Mouse (Mus musculus) hindbrain, embryonic 12.5 days (tissue): ENCODE measurements at regions not wholly inside any gene's neighbourhood (a gene's known extent, or its start where the extent isn't known, plus 50 kb on each side); places are given as distances from the start of the nearest gene placed in this dataset.
A peak's percentile ranks its signal among the peaks of the same experiment; 100 is the strongest.

Experiments
- ATAC-seq: fragments of 200-750 bp; cut with Nextera tagmentation; 2 replicates; pipeline ENCODE4 v1.8.0; 2017; ENCODE audit warnings: moderate TSS enrichment; ENCODE audit not compliant: low FRiP score
- H3K27ac ChIP-seq: fragments of 300-500 bp; sonication (generic); 2 replicates; pipeline ENCODE4 v1.5.1; 2016; ENCODE audit warnings: mild to moderate bottlenecking
- H3K27me3 ChIP-seq: fragments of 300-500 bp; sonication (generic); 2 replicates; pipeline ENCODE4 v1.6.1; 2016; ENCODE audit warnings: mild to moderate bottlenecking
- H3K36me3 ChIP-seq: fragments of 300-500 bp; sonication (generic); 2 replicates; pipeline ENCODE4 v1.6.1; 2016; ENCODE audit warnings: mild to moderate bottlenecking
- H3K4me1 ChIP-seq: fragments of 300-500 bp; sonication (generic); 2 replicates; pipeline ENCODE4 v1.6.1; 2016
- H3K4me2 ChIP-seq: fragments of 300-500 bp; sonication (generic); replicated peaks from 2 replicates; pipeline ENCODE4 v1.6.1; 2016; ENCODE audit warnings: mild to moderate bottlenecking
- H3K4me3 ChIP-seq: fragments of 300-500 bp; sonication (generic); 2 replicates; pipeline ENCODE4 v1.5.1; 2016; ENCODE audit warnings: mild to moderate bottlenecking
- H3K9ac ChIP-seq: fragments of 300-500 bp; sonication (generic); 2 replicates; pipeline ENCODE4 v1.6.1; 2016; ENCODE audit warnings: mild to moderate bottlenecking, moderate library complexity
- H3K9me3 ChIP-seq: fragments of 300-500 bp; sonication (generic); replicated peaks from 2 replicates; pipeline ENCODE4 v1.6.1; 2016; ENCODE audit warnings: mild to moderate bottlenecking
- WGBS: fragments of 180-500 bp; shearing (Covaris S2); methylation state at CpG from one replicate; pipeline ENCODE4 v1.1.7; 2016; 5-methylcytosine and 5-hydroxymethylcytosine counted together

DNA sequence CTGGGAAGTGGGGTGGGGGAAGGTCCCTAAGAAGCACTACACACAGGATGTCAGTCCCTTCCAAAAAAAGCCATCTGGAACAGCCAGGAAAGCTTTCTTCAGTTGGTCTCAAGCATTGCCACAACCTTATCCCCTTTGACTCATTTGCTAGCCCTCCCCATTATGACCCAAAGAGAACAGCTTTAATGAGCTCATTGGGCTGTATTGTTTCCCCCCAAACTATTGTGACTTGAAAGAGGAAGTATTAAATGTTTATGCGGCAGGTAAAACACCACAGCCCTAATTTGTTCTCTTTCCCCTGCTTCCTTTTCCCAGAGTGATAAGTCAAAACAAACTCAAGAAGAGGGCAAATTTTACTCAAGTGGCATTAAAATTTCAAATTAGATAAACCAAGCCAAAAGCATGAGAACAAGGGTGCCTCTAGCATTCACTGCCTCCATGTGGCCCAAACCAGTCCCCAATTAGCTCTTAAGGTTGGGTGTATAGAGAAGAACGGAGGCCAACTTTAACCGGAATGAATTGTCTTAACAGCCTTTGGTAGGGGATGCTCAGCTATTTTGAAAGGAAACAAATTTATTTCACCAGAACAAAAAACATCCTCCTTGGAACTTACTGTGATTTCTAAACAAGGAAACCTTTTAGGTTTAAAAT, 196.7 kb upstream of the Sp8 start:
- Histone ChIP-seq H3K9me3 (0 out of 2 replicates have a peak, but pooled peaks cover 2% of the 10 kb centered on the region), H3K4me3 (no peak overlapping the region), H3K4me2 (no peak overlapping the region), H3K36me3 (no peaks in the 10 kb centered on the region), H3K27ac (no peak overlapping the region), H3K27me3 (peaks cover 61% of the 10 kb centered on the region), H3K9ac (no peak overlapping the region), H3K4me1 (peaks cover 7% of the 10 kb centered on the region; the same call in 1 of the 2 replicates)
- ATAC-seq, result no peak
- WGBS, result 79% methylated on average over 3 of the region's 3 CpGs

- H3K27me3 ChIP-seq, result peaks cover 62% of the 10 kb centered on the region
- H3K4me3 ChIP-seq, result no peak overlapping the region
- H3K4me1 ChIP-seq, result peaks cover 7% of the 10 kb centered on the region; the same call in 1 of the 2 replicates
- no peak overlapping the region for H3K9ac ChIP-seq
- no peaks in the 10 kb centered on the region for H3K36me3 ChIP-seq
- H3K4me2 ChIP-seq, result no peak overlapping the region
- ATAC-seq, result no peak
- H3K9me3 ChIP-seq, result 0 out of 2 replicates have a peak, but pooled peaks cover 2% of the 10 kb centered on the region
- H3K27ac ChIP-seq, result no peak overlapping the region
Observed at GRCm38 (mm10) chr12:118648673-118649072, 197.5 kb upstream of the Sp8 start.

- peaks cover 65% of the 10 kb centered on the region for H3K27me3 ChIP-seq
- WGBS, result 50% methylated on average over 12 of the region's 12 CpGs
- no peak for ATAC-seq
- no peak overlapping the region for H3K27ac ChIP-seq
- no peak overlapping the region for H3K4me3 ChIP-seq
- H3K4me1 ChIP-seq, result peaks cover 7% of the 10 kb centered on the region; the same call in 1 of the 2 replicates
- no peaks in the 10 kb centered on the region for H3K9me3 ChIP-seq
- H3K4me2 ChIP-seq, result no peak overlapping the region
- H3K36me3 ChIP-seq, result no peaks in the 10 kb centered on the region
- H3K9ac ChIP-seq, result no peak overlapping the region
Observed at GRCm38 (mm10) chr12:118647270-118648042, 198.7 kb upstream of the Sp8 start.

DNA sequence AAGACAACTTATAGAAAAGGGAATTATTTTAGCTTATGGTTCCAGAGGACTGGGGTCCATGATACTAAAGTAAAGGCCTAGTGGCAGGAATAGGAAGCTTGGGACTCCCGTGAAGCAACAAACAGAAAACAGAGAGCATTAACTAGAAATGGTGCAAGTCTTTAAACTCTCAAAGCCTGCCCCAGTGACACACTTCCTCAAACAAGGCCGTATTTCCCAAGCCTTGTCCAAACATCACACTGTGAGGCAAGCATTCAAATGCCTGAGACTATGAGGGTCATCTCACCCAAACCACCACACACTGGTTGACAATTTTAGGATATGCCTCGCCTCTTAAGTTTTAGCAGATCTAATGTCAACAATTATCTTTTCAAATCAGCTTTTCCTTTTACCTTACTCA, 205.2 kb upstream of the Sp8 start:
- no peak overlapping the region for H3K4me3 ChIP-seq
- no peak overlapping the region for H3K9ac ChIP-seq
- no peaks in the 10 kb centered on the region for H3K9me3 ChIP-seq
- ATAC-seq, result no peak
- no peak overlapping the region for H3K27ac ChIP-seq
- H3K4me2 ChIP-seq, result no peak overlapping the region
- no peaks in the 10 kb centered on the region for H3K36me3 ChIP-seq
- WGBS, result 82% methylated on average over 3 of the region's 3 CpGs
- H3K4me1 ChIP-seq, result no peaks in the 10 kb centered on the region; the same call in 1 of the 2 replicates
- peaks cover 53% of the 10 kb centered on the region for H3K27me3 ChIP-seq

DNA sequence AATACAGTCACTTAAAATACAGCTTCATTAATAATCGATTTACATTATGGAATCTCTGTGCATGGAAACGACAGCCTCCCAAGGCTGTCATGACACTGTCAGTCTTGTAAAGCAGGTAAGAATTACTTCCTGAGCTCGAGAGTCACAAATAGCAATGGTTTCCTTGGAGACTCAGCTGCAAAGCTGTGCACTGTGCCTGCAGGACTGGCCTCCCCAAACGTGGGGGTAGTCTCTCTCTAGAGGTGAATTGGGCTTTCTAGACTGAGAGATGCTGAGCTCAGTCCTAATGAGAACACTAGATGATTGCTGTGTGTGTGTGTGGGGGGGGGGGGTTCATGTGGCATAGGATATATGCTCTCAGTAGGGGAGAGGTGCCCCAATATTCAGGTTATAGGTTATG, 208.9 kb upstream of the Sp8 start:
- 37% methylated on average over 4 of the region's 4 CpGs for WGBS
- Histone ChIP-seq H3K4me3 (no peak overlapping the region), H3K27ac (no peak overlapping the region), H3K27me3 (peaks cover 25% of the 10 kb centered on the region), H3K4me2 (no peak overlapping the region), H3K4me1 (no peaks in the 10 kb centered on the region; the same call in 1 of the 2 replicates), H3K9me3 (peaks cover 7% of the 10 kb centered on the region; the same call in 1 of the 2 replicates), H3K36me3 (no peaks in the 10 kb centered on the region), H3K9ac (no peak overlapping the region)
- ATAC-seq, result no peak

DNA sequence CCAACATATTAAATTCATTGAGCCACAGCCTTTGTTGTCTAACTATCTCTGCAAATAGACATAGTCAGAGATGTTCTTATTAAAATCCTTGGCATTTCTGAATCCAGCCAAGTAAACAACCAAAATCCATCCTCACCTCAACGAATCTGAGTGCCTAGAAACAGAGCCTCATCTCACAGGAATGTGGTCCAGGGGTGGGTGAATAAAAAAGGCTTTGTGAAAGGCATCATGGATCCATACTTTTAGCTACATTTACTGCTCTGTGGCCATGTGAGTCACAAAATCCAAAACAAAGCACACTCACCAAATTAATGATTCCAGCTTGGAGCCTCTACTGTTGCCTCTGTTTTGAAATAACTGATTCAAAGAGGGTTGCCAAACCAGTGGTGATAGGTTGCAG, 210.7 kb upstream of the Sp8 start:
- Histone ChIP-seq H3K4me3 (no peak overlapping the region), H3K27ac (no peak overlapping the region), H3K4me2 (no peak overlapping the region), H3K4me1 (no peaks in the 10 kb centered on the region; the same call in 1 of the 2 replicates), H3K36me3 (no peaks in the 10 kb centered on the region), H3K9me3 (peaks cover 7% of the 10 kb centered on the region; the same call in 1 of the 2 replicates), H3K27me3 (peaks cover 16% of the 10 kb centered on the region), H3K9ac (no peak overlapping the region)
- 41% methylated on average over 1 of the region's 1 CpGs for WGBS
- ATAC-seq, result no peak

GRCm38 (mm10) chr12:118630373-118630772, 215.8 kb upstream of the Sp8 start:
- Histone ChIP-seq H3K9ac (no peak overlapping the region), H3K9me3 (peaks cover 7% of the 10 kb centered on the region; the same call in 1 of the 2 replicates), H3K27ac (no peak overlapping the region), H3K4me2 (no peak overlapping the region), H3K27me3 (no peaks in the 10 kb centered on the region), H3K4me1 (no peaks in the 10 kb centered on the region), H3K4me3 (no peak overlapping the region), H3K36me3 (no peaks in the 10 kb centered on the region)
- ATAC-seq, result no peak
- WGBS, result 65% methylated on average over 1 of the region's 1 CpGs

DNA sequence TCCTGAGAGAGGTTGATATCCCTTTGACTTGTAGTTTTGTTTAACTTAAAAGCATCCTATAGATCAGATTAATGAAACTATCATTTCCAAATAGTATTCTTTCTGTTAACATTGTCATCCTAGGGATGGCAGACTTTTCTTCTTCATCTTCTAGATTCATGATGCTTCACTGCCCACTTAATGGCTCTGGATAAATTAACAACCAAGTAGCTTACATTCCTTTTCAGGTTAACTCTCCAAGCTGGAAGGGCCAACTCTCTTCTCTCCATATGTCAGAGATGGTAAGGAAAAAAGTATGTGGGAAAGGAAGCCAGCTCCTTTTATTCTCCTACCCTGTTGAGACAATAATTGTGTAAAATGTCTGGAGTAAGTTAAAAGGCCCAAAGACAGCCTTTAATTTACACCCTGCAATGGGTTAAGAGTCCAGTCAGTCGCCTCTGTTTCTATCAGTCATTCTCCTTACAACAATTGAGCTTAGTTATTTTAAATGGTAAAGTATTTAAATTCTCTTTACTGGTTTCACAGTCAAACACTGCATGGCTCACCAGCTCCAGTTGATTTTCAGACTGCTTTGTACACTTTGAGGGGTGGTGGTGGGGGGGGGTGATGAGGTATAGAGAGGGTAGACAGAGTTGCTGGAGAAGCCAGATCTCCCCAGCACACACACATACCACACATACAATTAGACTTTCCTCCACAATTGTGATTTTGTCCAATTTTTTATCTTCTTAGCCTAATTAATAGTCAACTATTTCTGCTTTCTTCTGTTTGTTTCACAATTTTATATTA, 224.2 kb upstream of the Sp8 start:
- Histone ChIP-seq H3K9ac (no peak overlapping the region), H3K36me3 (no peaks in the 10 kb centered on the region), H3K4me2 (no peak overlapping the region), H3K4me3 (no peak overlapping the region), H3K27me3 (no peaks in the 10 kb centered on the region; the same call in 1 of the 2 replicates), H3K4me1 (peaks cover 7% of the 10 kb centered on the region; the same call in 1 of the 2 replicates), H3K9me3 (no peaks in the 10 kb centered on the region), H3K27ac (no peak overlapping the region)
- no peak for ATAC-seq
- WGBS, result 71% methylated on average over 1 of the region's 1 CpGs

GRCm38 (mm10) chr12:118620847-118621636, 225.1 kb upstream of the Sp8 start:
- Histone ChIP-seq H3K27ac (no peak overlapping the region), H3K36me3 (no peaks in the 10 kb centered on the region), H3K4me2 (no peak overlapping the region), H3K4me1 (peaks cover 7% of the 10 kb centered on the region; the same call in 1 of the 2 replicates), H3K4me3 (no peak overlapping the region), H3K9me3 (no peaks in the 10 kb centered on the region), H3K9ac (no peak overlapping the region), H3K27me3 (no peaks in the 10 kb centered on the region; the same call in 1 of the 2 replicates)
- no peak for ATAC-seq
- 39% methylated on average over 5 of the region's 5 CpGs for WGBS

DNA sequence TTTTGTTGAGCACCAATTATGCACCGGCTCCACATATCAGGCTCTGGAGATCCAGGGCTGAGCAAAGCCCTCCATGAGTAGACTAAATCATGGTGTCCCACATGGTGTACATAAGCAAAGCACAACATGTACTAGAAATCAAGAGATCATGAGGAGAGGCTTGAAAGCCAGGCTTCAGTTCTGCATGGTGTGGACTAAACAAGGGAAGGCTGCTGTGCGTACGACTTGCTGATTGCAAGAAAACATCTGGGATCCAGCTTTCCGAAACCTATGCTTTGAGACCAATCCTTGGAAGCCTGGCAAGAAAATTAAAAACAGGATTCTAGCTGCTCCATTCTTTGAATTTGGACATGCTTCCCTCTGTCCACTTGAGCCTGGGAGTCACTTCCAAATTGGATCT, 249.1 kb upstream of the Sp8 start:
- Histone ChIP-seq H3K27me3 (no peaks in the 10 kb centered on the region; the same call in 1 of the 2 replicates), H3K27ac (no peak overlapping the region), H3K9me3 (no peaks in the 10 kb centered on the region), H3K9ac (no peak overlapping the region), H3K4me2 (no peak overlapping the region), H3K4me3 (no peak overlapping the region), H3K36me3 (no peaks in the 10 kb centered on the region), H3K4me1 (peaks cover 5% of the 10 kb centered on the region; the same call in 1 of the 2 replicates)
- 76% methylated on average over 4 of the region's 4 CpGs for WGBS
- no peak for ATAC-seq

DNA sequence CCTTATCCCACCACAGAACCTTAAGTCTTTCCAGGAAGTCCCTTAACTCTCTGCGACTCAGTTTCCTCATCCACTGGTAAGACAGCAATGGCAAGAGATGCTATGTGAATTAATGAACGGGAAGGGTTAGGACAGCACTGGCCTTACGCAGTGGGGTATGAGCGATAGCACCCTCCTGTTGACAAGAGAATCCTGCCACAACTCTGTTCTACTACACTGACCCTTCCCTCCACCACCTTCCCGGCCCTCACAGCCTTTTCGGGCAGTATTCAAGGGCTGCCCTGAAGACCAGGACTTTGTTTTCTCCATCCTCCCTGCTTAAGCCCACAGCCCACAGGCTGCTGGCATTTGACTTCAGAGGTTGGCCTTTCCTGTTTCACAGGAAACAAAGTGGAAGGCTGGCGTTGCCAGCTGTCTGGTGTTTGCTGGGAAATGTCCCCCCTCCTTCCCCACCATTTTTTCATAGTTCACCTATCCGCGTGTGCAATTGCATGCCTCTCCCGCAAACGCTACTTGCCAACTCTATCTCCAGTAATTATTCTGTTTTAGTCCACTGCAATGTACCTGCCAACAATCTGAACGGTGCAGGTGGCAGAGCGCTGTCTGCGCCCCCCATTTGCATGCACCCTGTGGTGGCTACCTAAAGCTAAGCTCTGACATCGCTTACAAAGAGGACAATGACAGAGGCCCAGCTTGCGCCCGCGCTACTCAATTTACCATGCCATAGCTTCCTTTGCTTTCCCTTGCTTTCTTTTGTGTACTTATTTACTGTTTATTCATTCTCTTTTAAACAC, 251.2 kb upstream of the Sp8 start:
- Histone ChIP-seq H3K9ac (no peak overlapping the region), H3K27ac (no peak overlapping the region)
- 0 out of 2 replicates have a peak, but pooled peaks have one; percentile 19 for ATAC-seq

More for the DNA sequence above, 251.2 kb upstream of the Sp8 start:
- H3K36me3 ChIP-seq, result no peaks in the 10 kb centered on the region
- H3K4me3 ChIP-seq, result peak overlapping the region; percentile 10
- peaks cover 5% of the 10 kb centered on the region; the same call in 1 of the 2 replicates for H3K4me1 ChIP-seq
- 24% methylated on average over 18 of the region's 18 CpGs for WGBS
- no peaks in the 10 kb centered on the region; the same call in 1 of the 2 replicates for H3K27me3 ChIP-seq
- no peaks in the 10 kb centered on the region for H3K9me3 ChIP-seq
- H3K4me2 ChIP-seq, result peak overlapping the region; percentile 50
